Mouse (Mus musculus) G1E (cell line): ENCODE results near the gene Prcd.

Experiments used
- GATA1 ChIP-seq: IDR thresholded peaks from 2 replicates; pipeline ENCODE4 v1.6.1; 2012; ENCODE audit warnings: borderline replicate concordance, low read length, inconsistent platforms, mixed read lengths
- GATA2 ChIP-seq: IDR thresholded peaks from 2 replicates; pipeline ENCODE4 v1.6.1; 2012; ENCODE audit warnings: low read depth, low read length, inconsistent platforms, borderline replicate concordance

DNA sequence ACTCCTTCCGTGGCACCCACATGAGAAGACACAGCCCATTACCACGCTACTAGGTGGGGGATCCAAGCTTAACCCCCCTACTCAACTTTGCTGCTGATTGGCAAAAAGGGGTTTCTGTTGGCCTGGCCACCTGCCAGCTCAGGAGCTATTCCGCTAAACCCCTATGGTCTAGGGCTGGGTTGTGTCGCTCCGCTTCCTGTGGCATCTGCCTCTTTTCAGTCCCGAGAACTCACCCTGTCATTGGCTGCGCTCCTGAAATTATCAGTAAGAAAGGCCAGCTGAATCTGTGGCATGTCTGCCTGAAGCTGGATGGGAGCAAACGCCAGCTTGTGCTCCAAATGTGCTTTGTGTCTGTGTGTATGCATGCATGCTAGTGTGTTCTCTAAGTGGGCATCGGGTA, 6.8 kb downstream of the Prcd start:
- TF ChIP-seq GATA1 (no peak), GATA2 (no peak)
